Mouse (Mus musculus) ovary, postnatal 36 days (tissue): ENCODE data around the gene Mylk2.

ENCODE experiments used
- DNase-seq: peaks from one replicate; pipeline ENCODE4 v3.0.0; 2022; ENCODE audit warnings: low spot score, mixed read lengths

Mylk2 gene

DNA sequence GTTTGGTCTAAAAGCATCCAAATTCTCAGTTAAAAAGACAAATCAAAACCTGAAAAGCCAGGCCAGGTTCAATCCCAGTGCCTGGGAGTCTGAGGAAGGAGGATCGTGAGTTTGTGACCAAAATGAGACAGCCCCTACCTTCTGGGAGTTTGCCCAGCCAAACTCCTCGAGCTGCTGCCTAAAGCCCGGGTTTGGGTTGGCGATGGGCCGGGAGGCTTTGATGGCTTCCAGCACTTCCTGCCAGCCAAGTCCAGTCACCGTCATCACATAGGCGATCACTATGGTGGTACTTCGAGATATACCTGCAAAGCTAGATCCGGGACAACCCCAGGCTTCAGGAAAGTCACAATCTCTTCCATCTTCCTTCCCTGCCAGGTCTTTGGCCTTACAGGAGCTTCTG is 32.9 kb downstream of the Mylk2 start:
- DNase-seq, result no peak

DNA sequence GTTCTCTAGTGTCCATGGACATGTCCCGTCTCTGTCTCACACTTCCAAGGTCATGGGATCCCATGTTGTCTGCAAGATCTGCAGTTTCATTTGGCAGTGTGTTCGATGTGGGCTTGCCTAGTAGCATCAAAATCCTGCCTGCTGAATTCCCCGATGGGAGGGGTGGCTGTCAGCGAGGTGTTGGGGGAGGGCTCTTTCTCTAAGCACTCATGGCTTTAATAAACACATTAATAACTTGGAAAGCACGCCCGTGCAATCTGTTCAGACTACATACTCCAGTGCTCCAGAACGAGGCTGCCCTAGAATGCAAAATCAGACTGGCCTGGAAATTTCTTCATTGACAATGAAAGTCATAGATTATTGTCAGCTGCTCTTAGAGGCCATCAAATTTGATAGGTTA is 35.9 kb downstream of the Mylk2 start:
- DNase-seq, result no peak

DNA sequence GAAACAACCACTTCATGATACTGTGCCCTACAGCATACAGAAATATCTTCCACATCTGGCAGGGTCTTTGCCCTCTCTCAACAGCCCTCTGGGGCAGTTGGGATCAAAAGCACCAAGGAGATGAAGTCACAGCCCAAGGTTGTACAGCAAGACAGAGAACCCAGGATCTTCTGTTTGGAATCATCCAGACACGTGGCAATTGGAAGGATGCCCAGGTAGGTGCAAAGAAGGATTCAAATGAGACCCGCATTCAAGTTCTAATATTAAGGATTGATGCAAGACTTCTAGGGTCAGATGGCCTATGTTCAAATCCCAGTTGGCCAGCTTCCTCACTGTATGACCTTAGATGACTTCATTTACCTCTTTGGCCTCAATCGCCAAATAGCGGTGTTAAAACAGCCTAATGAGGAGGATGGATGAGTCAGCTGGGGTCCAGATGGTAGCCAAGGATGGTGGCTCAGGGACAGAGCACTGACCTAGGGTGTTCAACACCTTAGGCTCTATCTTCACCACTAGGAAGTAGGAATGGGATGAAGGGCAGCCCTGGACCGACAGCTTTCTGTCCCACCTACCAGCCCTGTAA is 37.4 kb downstream of the Mylk2 start:
- no peak for DNase-seq

- no peak for DNase-seq
These were observed 39.4 kb downstream of the Mylk2 start for GRCm38 (mm10) chr2:152950358-152951064.

GRCm38 (mm10) chr2:152951065-152951849 is 40.1 kb downstream of the Mylk2 start, which contains the start of gene Dusp15:
Gene Dusp15, minus strand, starts transcription at chr2:152951698.
- DNase-seq, result no peak

GRCm38 (mm10) chr2:152951850-152952720 is 40.9 kb downstream of the Mylk2 start:
- no peak for DNase-seq

GRCm38 (mm10) chr2:152958116-152958515 is 47.0 kb downstream of the Mylk2 start:
- DNase-seq, result no peak

DNA sequence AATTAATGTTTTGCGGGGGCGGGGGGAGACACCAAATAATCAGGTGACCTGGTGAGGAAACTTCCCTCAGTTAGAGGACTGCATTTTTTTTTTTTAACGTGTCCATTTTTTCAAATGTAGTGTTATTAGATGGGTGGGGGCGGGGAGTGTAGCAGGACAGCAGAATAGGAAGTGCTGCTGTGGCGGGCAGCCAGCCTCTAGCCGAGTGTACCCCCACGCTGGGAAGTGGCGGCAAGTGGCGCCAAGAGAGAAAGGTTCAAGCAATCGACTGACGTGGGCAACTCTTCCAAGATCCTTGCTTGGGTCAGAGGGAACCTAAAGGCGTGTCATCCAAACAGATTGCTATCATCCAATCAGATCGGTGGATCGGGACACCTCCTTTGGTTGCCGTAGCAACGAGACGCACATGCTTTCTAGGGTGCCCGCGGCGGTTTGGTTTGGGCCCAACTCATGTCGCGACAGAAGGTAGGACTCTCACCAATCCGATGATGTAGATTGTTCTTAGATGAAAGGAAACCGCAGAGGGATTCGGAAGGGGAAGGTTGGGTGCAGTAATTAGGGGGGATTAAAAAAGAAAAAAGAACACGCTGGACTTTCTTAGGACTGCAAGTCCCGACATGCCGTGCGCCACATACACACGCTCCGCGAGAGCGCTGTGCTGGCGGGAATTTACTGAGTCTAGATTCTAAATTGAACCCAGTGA is 51.1 kb downstream of the Mylk2 start, which contains the start of gene Ttll9:
Gene Ttll9, plus strand, starts transcription at position 395 of the 703 bp plus-strand sequence.
- peak; percentile 60 for DNase-seq

- DNase-seq, result no peak
These were observed 54.4 kb downstream of the Mylk2 start for GRCm38 (mm10) chr2:152965555-152965954.
